Mouse (Mus musculus) fibroblast of lung, adult 2 months (primary cell): Measurements from ENCODE around the gene Kcnk2.

Experiments used
- DNase-seq: peaks from one replicate; pipeline ENCODE4 v3.0.0-alpha.2; 2011; ENCODE audit warnings: low read depth

The Kcnk2 gene

GRCm38 (mm10) chr1:189402223-189402943, at the start of gene Kcnk2:
TSS of gene Kcnk2 (minus strand) at chr1:189402273.
- no peak for DNase-seq

- DNase-seq, result no peak
These were observed 38.7 kb upstream of the Kcnk2 start for GRCm38 (mm10) chr1:189440741-189441140.

GRCm38 (mm10) chr1:189437126-189437525, 35.1 kb upstream of the Kcnk2 start:
- no peak for DNase-seq

- DNase-seq, result no peak
These were observed 33.4 kb upstream of the Kcnk2 start for GRCm38 (mm10) chr1:189435452-189435851.

GRCm38 (mm10) chr1:189431479-189431878, 29.4 kb upstream of the Kcnk2 start:
- no peak for DNase-seq

- no peak for DNase-seq
These were observed 28.5 kb upstream of the Kcnk2 start for GRCm38 (mm10) chr1:189430534-189430933.

GRCm38 (mm10) chr1:189429566-189429965, 27.5 kb upstream of the Kcnk2 start:
- DNase-seq, result peak; percentile 77

- DNase-seq, result no peak
These were observed 24.2 kb upstream of the Kcnk2 start for GRCm38 (mm10) chr1:189426252-189426651.

- DNase-seq, result no peak
These were observed 17.8 kb upstream of the Kcnk2 start for GRCm38 (mm10) chr1:189419914-189420313.

- DNase-seq, result no peak
These were observed 7.8 kb upstream of the Kcnk2 start for GRCm38 (mm10) chr1:189409906-189410305.

GRCm38 (mm10) chr1:189405221-189405620, 3.1 kb upstream of the Kcnk2 start:
- DNase-seq, result peak; percentile 99

- no peak for DNase-seq
These were observed 1.5 kb upstream of the Kcnk2 start for GRCm38 (mm10) chr1:189403546-189403945.

- peak; percentile 14 for DNase-seq
These were observed 1.1 kb upstream of the Kcnk2 start for GRCm38 (mm10) chr1:189403139-189403538.

GRCm38 (mm10) chr1:189386848-189387247, 15.2 kb downstream of the Kcnk2 start:
- DNase-seq, result no peak

GRCm38 (mm10) chr1:189386141-189386540, 15.9 kb downstream of the Kcnk2 start:
- DNase-seq, result no peak

- no peak for DNase-seq
These were observed 34.4 kb downstream of the Kcnk2 start for GRCm38 (mm10) chr1:189367722-189368121.

- no peak for DNase-seq
These were observed 37.9 kb downstream of the Kcnk2 start for GRCm38 (mm10) chr1:189364188-189364587.

GRCm38 (mm10) chr1:189362579-189362978, 39.5 kb downstream of the Kcnk2 start:
- DNase-seq, result no peak

- DNase-seq, result no peak
These were observed 42.4 kb downstream of the Kcnk2 start for GRCm38 (mm10) chr1:189359699-189360098.

- no peak for DNase-seq
These were observed 48.2 kb downstream of the Kcnk2 start for GRCm38 (mm10) chr1:189353887-189354286.

- no peak for DNase-seq
These were observed 50.3 kb downstream of the Kcnk2 start for GRCm38 (mm10) chr1:189351804-189352203.

GRCm38 (mm10) chr1:189349205-189349604, 52.9 kb downstream of the Kcnk2 start:
- DNase-seq, result no peak

GRCm38 (mm10) chr1:189345166-189345565, 56.9 kb downstream of the Kcnk2 start:
- DNase-seq, result no peak
